In genomic region chr10:88459502-88459992, GRCm38 (mm10) we compare ENCODE assay signal across 12 mouse cellular contexts. TPM values are rescaled to one million over a fixed set of nuclear protein-coding genes. Genes with fewer than 3 reads are reported as not detected.
DNase-seq lines count a peak whose midpoint lies in the region; ATAC-seq and TF ChIP-seq lines count a peak whose summit lies in the region.
"Had no signal": no experiment of that assay in that cellular context is flagged by ENCODE, and none has a peak within 500 bp of the region (broad histone marks: within the 10 kb centered on the region; RNA-seq: fewer than 3 reads in every experiment).

Sycp3 (plus strand) TSS chr10:88459569.

- H3K9me3 ChIP-seq in kidney, embryonic 15.5 days (replicated peaks), result no peaks in the 10 kb centered on the region
- H3K9me3 ChIP-seq in neural tube, embryonic 14.5 days (ENCODE audit: control insufficient read depth, low read length), result no peaks in the 10 kb centered on the region
- H3K9me3 ChIP-seq in neural tube, embryonic 15.5 days (replicated peaks), result no peaks in the 10 kb centered on the region
- H3K9me3 ChIP-seq: heart, embryonic 15.5 days had no signal

- H3K4me1 ChIP-seq in kidney, embryonic 15.5 days, result no peaks in the 10 kb centered on the region
- no peaks in the 10 kb centered on the region for H3K4me1 ChIP-seq in neural tube, embryonic 14.5 days (ENCODE audit: control insufficient read depth, insufficient read depth, low read length)
- H3K4me1 ChIP-seq in neural tube, embryonic 15.5 days, result no peaks in the 10 kb centered on the region
- no peaks in the 10 kb centered on the region for H3K4me1 ChIP-seq in thymus, adult 2 months (replicated peaks; ENCODE audit: control insufficient read depth, insufficient read depth, low read length)
- H3K4me1 ChIP-seq: heart, embryonic 15.5 days had no signal

- H3K9ac ChIP-seq in kidney, embryonic 15.5 days, result no peak within 1 kb of the TSS
- no peak within 1 kb of the TSS for H3K9ac ChIP-seq in neural tube, embryonic 14.5 days (replicated peaks; ENCODE audit: low read depth, low read length)
- no peak within 1 kb of the TSS for H3K9ac ChIP-seq in neural tube, embryonic 15.5 days (replicated peaks)
- H3K9ac ChIP-seq: heart, embryonic 15.5 days had no signal

- no peak for TF ChIP-seq POLR2A in thymus, adult 2 months (IDR thresholded peaks at IDR 0.05; ENCODE audit: control insufficient read depth, extremely low read depth, insufficient read depth, low read length, poor library complexity)

- TF ChIP-seq CTCF in thymus, adult 2 months (IDR thresholded peaks at IDR 0.05; ENCODE audit: borderline replicate concordance, control insufficient read depth, extremely low read depth, insufficient read depth, low read length, poor library complexity), result no peak

- H3K27me3 ChIP-seq in kidney, embryonic 15.5 days, result no peaks in the 10 kb centered on the region
- no peaks in the 10 kb centered on the region for H3K27me3 ChIP-seq in neural tube, embryonic 14.5 days (ENCODE audit: control insufficient read depth, insufficient read depth, low read length)
- no peaks in the 10 kb centered on the region for H3K27me3 ChIP-seq in neural tube, embryonic 15.5 days (replicated peaks)
- H3K27me3 ChIP-seq in thymus, adult 2 months (ENCODE audit: control insufficient read depth, insufficient read depth, low read length), result no peaks in the 10 kb centered on the region
- H3K27me3 ChIP-seq: heart, embryonic 15.5 days; Patski had no signal

- no peaks in the 10 kb centered on the region for H3K36me3 ChIP-seq in kidney, embryonic 15.5 days
- H3K36me3 ChIP-seq in neural tube, embryonic 14.5 days (ENCODE audit: control insufficient read depth, insufficient read depth, low read length), result no peaks in the 10 kb centered on the region
- H3K36me3 ChIP-seq in neural tube, embryonic 15.5 days, result no peaks in the 10 kb centered on the region
- H3K36me3 ChIP-seq in thymus, adult 2 months (ENCODE audit: control insufficient read depth, insufficient read depth, low read length), result no peaks in the 10 kb centered on the region
- H3K36me3 ChIP-seq: heart, embryonic 15.5 days had no signal

- H3K4me2 ChIP-seq in kidney, embryonic 15.5 days, result no peak within 1 kb of the TSS
- H3K4me2 ChIP-seq in neural tube, embryonic 14.5 days (ENCODE audit: low read depth, low read length), result no peak within 1 kb of the TSS
- H3K4me2 ChIP-seq in neural tube, embryonic 15.5 days, result no peak within 1 kb of the TSS
- H3K4me2 ChIP-seq: heart, embryonic 15.5 days had no signal

- H3K4me3 ChIP-seq in kidney, embryonic 15.5 days (replicated peaks), result no peak within 1 kb of the TSS
- no peak within 1 kb of the TSS for H3K4me3 ChIP-seq in neural tube, embryonic 14.5 days (ENCODE audit: low read depth, low read length)
- H3K4me3 ChIP-seq in neural tube, embryonic 15.5 days (replicated peaks), result no peak within 1 kb of the TSS
- no peak within 1 kb of the TSS for H3K4me3 ChIP-seq in thymus, adult 2 months (ENCODE audit: control insufficient read depth, insufficient read depth, low read length)
- H3K4me3 ChIP-seq: heart, embryonic 15.5 days had no signal

- no peak for ATAC-seq in kidney, embryonic 15.5 days (replicated peaks; ENCODE audit: low FRiP score)
- peak; percentile 34; the same call in 1 of the 2 replicates for ATAC-seq in neural tube, embryonic 14.5 days (ENCODE audit: low read depth)
- ATAC-seq in neural tube, embryonic 15.5 days (ENCODE audit: low FRiP score), result no peak
- ATAC-seq: Patski had no signal

- DNase-seq in adrenal gland, postnatal 25 days, result peak; percentile 10
- no peak for DNase-seq in adrenal gland, adult 2 months
- DNase-seq in kidney, adult 11 months, result peak; percentile 39
- no peak for DNase-seq in thymus, adult 2 months
- DNase-seq in thymus, postnatal 25 days, result no peak

- 82% methylated on average over 33 of the region's 33 CpGs for WGBS in kidney, embryonic 15.5 days
- WGBS in neural tube, embryonic 14.5 days, result 88% methylated on average over 33 of the region's 33 CpGs
- 86% methylated on average over 33 of the region's 33 CpGs for WGBS in neural tube, embryonic 15.5 days
- WGBS in thymus, adult 2 months, result 94% methylated on average over 33 of the region's 33 CpGs

- H3K27ac ChIP-seq in kidney, embryonic 15.5 days, result no peak within 1 kb of the TSS
- H3K27ac ChIP-seq in neural tube, embryonic 14.5 days (ENCODE audit: low read depth, low read length), result no peak within 1 kb of the TSS
- H3K27ac ChIP-seq in neural tube, embryonic 15.5 days (replicated peaks), result no peak within 1 kb of the TSS
- H3K27ac ChIP-seq in thymus, adult 2 months (ENCODE audit: control insufficient read depth, insufficient read depth, low read length), result no peak within 1 kb of the TSS
- H3K27ac ChIP-seq: heart, embryonic 15.5 days had no signal

RNA-seq across cellular contexts. Expression of gene Sycp3, which starts in this region (rescaled TPM):
- total RNA-seq in adrenal gland, postnatal 25 days (2021), result 0.94 and 2.8 TPM in 2 replicates
- total RNA-seq in adrenal gland, adult 2 months (2021), result 1 to 10 TPM; 2.1 to 2.4 TPM
- not detected in 2 replicates for polyA plus RNA-seq in adrenal gland, adult 2 months (2012; rRNA removed)
- 0.23 and 0.24 TPM in 2 replicates for polyA plus RNA-seq in kidney, embryonic 15.5 days (2015; fragmentation: Nextera tagmentation; extraction: Ambion mirVana)
- not detected in 2 replicates for polyA plus RNA-seq in neural tube, embryonic 14.5 days (2014; fragmentation: Nextera tagmentation; extraction: Ambion mirVana)
- polyA plus RNA-seq in neural tube, embryonic 15.5 days (2015; fragmentation: Nextera tagmentation; extraction: Ambion mirVana), result 0.50 TPM in 1 of 2 replicates, not detected in the other
- polyA plus RNA-seq in thymus, adult 2 months (2012; rRNA removed), result not detected in 2 replicates
- total RNA-seq: common myeloid progenitor, adult 5-6 weeks; neutrophil, adult 5-6 weeks had no signal
- polyA plus RNA-seq: Patski had no signal

Comparison
In these comparisons a context has a peak if more than half of its experiments do, and no peak if none do; other contexts are left out.
1. DNase-seq: peak in adrenal gland, postnatal 25 days (single experiment) and kidney, adult 11 months (single experiment); none in adrenal gland, adult 2 months (single experiment), thymus, adult 2 months (single experiment) and thymus, postnatal 25 days (single experiment).
2. Peak in ATAC-seq in neural tube, embryonic 14.5 days; RNA of the gene not detected or under 1 TPM.